Mouse (Mus musculus) gastrocnemius, postnatal 10 days (tissue): Measurements from ENCODE around the gene Smyd1. TPM values are rescaled to one million over a fixed set of nuclear protein-coding genes. Genes with fewer than 3 reads are reported as not detected.

Experiments used
- DNase-seq: peaks from one replicate; pipeline ENCODE4 v3.0.0; 2021; ENCODE audit warnings: mixed read lengths
- microRNA-seq, 2 experiments: library from miRNA; unstranded; fragments of <30 nt; microRNA quantifications; one replicate each; pipeline ENCODE4 v1.2.0; 2021
- total RNA-seq, 2 experiments: library from RNA; stranded (reverse); gene quantifications; 2 replicates each; pipeline ENCODE4 v1.2.3; 2021

Gene Smyd1
- total RNA-seq, 2 experiments from 2014 or later = 196 to 220 TPM

DNA sequence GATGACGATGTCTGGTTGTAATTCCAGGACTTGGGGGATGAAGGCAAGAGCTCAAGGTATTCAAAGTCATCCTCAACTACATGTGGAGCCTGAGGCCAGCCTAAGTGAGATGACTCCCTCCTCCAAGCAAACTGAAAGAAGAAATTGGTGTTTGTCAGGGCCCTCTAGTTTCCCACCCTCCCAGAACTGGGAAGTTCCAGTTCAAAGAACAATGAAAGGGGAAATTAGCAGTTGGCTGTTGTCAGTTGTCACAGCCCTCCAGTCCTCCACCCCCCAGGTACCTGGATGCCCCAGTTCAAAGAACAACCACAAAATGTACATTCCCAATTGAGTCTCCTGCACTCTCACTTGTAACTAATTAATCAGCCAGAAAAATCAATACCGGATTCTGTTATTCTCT is 113.3 kb downstream of the Smyd1 start:
- DNase-seq = no peak

DNA sequence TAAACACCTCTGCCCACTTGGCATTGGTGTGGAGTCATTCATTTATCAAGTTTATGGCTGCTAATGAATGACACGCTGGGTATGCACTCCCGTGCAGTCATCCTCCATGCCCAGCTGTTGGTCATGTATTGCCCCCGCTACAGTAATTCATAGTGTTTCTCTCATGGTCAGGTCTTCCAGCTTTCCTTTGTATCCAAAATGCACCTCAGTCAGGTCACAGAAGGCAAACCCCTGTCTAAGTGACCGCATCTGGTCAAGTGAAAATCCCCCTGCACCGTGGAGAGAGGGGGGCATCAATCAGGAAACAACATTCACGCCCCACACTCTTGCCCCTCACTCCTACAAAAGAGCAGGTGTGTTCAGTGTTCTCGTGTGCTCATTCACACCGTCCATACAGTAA is 117.9 kb downstream of the Smyd1 start:
- DNase-seq = no peak

DNA sequence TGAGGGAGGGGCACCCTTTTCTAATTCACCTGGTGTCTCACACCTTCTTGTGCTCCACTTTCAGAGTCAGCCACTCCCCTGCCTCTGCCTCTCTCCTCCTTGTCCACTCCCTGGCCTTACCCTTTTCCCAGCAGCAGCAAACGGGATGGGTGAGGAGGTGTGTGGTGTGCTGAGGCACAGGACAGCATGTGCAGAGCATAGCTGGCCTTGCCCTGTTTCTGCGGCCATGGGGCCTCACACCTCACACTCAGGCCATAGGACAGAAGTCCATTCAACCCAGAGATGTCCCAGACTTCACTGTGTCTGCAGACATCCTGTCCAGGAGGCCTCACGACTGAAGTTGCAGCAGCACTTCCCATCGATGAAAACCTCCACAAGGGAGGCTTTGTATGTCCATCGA is 118.4 kb downstream of the Smyd1 start:
- DNase-seq = no peak

DNA sequence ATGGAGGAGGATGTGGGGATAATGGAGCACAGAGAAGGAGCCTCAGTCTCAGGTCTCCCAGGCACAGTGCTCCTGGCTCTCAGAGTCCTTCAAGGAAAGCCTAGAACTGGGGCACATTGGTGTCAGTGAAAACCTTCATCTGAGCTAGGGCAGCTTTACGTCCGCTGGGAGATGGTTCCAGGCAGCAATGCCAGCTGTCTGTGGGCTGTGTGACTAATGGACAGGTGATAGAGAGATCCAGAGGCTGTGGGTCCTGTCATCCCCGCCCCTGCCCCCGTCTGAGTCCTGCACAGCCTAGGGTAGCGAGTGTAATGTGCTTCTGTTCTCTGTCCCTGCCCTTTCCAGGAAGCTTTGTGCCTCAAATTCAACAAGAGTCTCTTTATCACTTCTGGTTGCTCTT is 120.1 kb downstream of the Smyd1 start:
- no peak for DNase-seq

DNA sequence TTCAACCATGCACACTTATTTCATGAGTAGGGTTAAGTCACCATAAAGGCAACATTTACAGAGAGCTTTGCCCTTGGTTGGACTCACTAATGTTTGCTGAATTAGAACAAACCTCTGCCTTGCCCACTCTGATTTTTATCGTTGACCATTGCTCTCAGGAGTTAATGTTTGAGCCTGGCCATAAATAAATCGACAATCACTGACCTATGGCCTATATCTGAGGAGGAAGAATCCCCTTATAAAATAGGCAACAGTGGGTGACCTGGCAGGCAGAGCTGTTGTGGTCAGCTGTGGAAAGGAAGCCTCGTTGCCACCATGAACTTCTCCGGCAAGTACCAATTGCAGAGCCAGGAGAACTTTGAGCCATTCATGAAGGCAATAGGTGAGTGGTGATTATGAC is 122.4 kb downstream of the Smyd1 start, which contains the start of gene Fabp1:
Fabp1 (plus strand) TSS at position 216 of the 400 bp plus-strand sequence.
- DNase-seq = no peak

DNA sequence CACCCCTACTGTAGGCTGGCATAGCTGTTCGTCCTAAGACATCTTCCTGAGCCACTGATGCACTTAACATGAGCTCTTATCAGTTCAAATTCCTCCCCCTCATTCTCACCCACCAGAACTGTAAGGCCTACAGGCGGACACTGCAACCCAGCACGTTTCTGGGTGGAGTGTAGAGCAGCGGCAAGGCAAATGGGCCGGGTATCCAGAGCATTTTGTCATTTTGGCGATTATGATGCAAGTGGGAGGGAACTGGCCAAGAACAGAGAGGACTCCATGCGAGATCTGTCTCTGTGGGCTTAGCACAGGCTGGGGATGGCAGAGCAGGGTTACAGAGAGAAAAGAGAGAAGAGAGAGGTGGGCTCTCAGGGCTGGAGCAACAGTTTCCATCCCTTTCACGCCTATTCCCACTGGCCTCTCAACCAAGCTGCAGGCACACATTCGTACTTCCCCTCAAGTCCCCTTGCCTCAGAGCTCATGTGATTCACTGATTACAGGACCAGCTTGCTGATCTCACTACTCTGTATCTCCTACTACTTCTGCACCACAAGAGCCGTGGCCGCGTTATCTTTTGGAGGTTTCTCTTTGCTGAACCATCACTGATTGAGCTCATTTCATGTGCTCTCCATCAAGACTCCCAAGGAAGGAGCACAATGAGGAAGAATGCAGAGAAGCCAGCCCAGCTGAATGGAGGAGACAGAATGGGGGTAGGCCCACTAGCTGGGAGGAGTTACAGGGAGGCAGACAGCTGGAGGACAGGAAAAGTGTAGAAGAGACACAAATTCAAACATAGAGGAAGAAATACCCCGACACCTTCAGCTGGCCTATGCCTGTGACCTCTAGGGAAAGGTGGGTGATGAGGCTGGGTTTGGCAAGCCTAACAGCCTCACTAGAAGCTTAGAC is 124.1 kb downstream of the Smyd1 start:
- no peak for DNase-seq

DNA sequence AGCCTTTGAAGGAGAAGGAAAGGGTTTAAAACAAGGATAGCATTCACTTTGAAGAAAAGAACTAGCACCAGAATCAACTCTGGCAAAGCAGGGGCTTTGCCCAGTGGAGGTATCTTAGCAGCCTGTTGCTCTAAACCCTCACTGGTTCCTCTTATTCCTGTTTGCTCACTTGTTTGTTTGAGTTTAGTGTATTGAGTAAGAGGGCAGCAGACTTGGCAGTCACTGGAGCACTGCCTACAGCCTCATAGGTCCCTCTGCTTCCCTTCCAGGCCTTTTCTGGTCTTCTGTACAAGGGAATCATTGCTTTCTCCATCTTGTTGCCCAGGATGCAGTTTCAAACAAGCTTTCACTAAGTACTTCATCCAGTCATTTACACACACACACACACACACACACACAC is 125.9 kb downstream of the Smyd1 start:
- DNase-seq = no peak

DNA sequence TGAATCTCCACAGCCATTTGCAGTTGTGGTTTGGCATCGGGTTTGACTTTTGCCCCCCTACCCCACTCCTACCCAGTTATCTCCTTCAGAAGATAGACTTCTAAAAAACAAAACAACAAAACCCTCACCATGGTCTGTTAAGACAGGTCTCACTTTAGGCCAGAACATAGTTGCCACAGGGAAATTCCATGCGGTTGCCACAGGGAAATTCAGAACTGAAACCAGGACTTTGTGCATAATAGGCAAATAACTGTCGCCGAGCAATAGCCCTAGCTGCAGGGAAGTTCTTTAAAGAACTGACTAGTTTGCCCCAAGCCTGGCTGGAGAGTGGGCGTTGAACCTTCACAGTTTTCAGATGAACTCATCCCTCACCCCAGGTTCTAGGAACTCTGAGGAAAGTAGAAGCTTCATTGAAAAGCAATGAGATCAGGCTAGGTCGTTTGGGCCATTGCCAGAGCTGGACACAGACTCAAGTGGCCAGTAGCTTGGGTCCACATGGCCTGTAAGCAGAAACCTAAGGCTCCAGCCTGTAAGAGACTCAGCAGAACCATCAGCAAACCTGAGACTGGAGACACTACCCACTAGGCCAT is 128.8 kb downstream of the Smyd1 start:
- DNase-seq = no peak

DNA sequence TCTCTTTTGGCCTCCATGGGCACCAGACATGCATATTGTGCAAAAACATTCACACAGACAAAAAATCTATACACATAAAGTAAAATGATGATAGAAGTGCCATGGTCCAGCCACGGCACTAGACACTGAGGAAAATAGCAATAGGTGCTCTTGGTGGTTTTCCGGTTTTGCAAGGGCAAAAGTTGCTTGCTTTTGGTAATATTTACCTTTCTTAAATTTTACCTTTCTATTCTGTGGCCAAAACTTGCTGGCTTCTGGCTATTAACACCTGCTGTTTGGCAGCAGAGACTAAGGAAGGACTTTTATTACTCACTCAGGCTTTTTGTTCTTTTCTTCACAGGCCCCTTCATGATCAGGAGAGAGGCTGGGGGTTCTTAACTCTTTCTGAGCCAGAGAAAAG is 131.5 kb downstream of the Smyd1 start:
- DNase-seq = no peak

DNA sequence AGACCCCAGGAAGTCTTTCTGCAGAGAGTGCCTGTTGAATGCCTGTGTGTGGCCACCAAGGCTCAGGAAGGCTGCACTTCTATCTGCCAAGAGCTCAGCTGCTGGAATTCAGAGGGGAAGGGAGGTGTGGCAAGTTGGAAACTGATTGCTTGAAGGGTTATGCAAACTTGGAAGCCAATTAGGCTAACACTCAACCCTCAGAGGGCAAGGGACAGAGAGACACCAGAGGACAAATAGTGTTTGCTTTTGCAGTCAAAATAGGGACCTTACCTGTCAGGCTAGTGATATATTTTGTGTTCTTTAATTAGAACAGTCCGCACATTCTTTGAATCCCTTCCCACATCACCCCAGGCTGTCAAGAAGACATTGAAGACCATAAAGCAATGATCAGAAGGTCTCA is 132.5 kb downstream of the Smyd1 start:
- no peak for DNase-seq

DNA sequence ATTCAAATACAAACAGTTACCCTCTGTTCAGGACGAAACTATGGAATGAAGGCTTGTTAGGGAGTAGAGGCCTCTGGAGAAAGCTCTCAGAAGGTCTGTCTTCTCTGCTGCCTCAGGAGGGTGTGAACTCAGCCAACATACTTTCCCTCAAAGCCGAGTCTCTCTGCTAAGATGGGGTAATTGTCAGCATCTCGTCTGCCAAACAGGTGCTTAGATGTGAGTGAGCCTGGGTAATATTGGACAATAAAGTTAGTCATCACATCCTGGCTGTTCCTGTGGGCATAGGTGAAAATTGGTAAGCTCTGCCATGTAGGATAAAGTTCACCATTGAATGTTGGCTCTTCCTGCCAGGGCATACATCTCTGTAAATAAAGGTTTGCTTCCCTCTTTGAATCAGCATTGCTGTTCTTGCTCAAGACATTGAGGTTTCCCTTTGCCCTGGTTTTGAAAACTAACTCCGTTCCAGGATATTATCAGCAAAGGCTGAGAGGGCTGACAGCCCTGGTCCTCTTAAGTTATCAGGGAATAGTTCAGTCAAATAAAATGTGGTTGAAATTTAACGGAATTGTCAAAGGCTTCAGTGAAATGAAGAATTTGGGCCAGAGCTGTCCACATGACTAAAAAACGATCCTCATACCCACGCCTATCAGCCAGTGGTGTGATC is 137.0 kb downstream of the Smyd1 start:
- no peak for DNase-seq

DNA sequence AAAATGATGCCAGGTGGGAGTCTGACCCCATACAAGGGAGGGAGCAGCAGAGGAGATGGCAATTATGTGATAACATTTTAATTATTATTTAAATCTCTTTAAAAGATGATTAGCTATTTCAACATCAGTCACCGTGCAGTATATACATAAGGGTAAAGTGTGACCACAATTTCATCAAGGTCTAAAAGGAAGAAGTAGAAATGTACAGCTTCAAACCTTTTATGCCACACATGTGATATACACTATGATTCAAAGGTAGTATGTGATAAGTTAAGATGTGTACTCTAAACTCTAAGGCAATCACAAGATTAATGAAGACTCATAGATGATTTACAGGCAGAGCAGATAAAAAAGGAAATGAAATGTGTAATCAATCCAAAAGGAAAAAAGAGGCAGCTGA is 141.4 kb downstream of the Smyd1 start:
- no peak for DNase-seq

DNA sequence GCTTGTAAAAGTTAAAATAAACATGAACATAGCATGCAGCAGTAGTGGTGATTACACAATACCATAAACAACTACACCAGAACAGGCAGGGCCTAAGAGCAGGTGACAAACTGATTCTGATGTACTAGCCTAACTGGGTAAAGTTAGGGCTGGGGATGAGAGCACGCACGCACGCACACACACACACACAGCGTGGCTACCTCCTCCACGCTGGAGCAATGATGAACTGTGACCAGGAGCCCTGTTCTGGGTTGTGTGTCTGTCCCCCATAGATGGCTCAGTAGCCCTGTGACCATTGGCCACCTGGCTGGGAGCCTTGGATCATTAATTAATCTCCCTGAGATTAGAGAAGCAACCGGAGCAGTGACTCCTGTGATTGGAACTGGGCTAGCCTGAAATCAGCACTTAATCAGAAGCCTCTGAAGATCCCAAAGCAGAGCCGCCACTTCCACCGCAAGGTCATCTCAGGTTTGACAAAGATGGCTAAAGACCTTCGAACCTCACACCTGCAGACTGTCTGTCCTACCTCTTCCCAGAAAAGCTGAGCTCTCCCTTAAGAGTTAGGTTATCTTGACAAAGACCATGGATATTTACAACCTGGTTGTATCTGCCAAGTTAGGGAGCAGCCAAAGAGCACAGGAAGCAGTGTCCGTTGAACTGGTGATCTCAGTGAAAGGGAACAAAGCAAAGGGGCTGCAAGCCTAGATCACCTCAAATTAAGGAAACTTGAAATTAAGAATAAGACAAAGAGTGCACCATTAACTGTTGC is 149.0 kb downstream of the Smyd1 start:
- DNase-seq = no peak

DNA sequence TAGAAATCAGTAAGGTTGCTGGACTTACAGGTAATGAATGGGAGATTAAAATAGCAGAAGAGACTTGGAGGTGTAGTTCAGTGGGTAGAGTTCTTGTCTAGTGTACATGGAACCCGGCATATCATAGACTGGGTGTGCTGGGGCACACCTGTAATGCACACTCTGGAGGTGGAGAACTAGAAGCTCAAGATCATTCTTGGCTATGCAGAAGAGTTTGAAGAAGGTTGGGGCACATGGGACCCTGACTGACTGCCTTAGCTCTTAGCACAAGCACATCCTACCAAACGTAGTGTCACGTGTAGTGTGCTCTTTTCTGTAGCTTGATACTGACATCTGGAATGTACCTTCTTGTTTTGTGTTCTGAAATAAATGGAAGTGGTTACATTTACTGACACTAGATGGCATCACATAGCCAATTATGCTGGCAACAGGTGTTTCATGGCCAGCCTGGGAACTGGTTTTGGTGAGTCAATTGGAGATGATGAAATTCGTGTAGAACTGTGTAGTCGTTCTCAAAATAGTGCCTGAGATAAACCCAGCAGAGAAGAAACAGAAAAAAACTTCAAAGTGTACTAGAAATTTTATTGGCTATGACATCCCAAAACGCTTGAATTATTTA is 155.4 kb downstream of the Smyd1 start:
- no peak for DNase-seq

DNA sequence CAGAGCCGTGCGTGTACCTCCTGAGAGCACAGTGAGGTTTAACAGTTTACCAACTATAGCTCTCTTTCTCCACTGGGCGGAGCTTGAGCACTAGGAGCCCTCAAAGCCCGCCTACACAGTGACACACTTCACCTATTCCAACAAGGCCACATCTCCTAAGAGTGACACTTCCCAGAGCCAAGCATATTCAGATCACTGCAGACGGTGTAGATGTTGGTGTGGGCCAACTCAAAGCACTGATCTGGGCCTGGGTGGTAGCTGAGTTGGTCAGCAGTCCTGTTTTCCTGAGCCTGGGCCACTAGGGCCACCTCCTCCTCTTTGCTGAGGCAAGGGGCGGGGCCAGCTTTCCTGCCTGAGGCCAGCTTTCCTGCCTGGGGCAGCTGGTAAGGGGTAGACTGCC is 157.6 kb downstream of the Smyd1 start:
- DNase-seq = peak; percentile 9

Small RNAs within 50 kb of the gene (microRNA-seq; reads per million reads assigned to microRNA genes)
- gene Mir8112 = 8.3 to 12.4 reads per million in 2 experiments

Other genes starting within 250 kb of the Smyd1 start
- gene Thnsl2, start 177.8 kb downstream of the Smyd1 start, total RNA-seq = 1 to 10 TPM; 7.8 to 8.5 TPM
- gene Fabp1, start 122.4 kb downstream of the Smyd1 start, total RNA-seq = under 1 TPM in 1 of 2 experiments, not detected in 1; 0.70 TPM
- gene Krcc1, start 50.6 kb downstream of the Smyd1 start, total RNA-seq = 10 to 100 TPM; 32.9 to 33.5 TPM
- under 1 TPM in 1 of 2 experiments, not detected in 1; 0.18 TPM for gene Cd8b1, start 555 bp upstream of the Smyd1 start, total RNA-seq
- under 1 TPM; 0.14 to 0.20 TPM for gene Cd8a, start 51.2 kb upstream of the Smyd1 start, total RNA-seq
- gene Rmnd5a, start 118.4 kb upstream of the Smyd1 start, total RNA-seq = 10 to 100 TPM; 58.0 to 61.9 TPM
- 10 to 100 TPM; 20.5 to 22.9 TPM for gene Rnf103, start 171.7 kb upstream of the Smyd1 start, total RNA-seq
- 10 to 100 TPM; 41.7 to 53.2 TPM for gene Chmp3, start 221.6 kb upstream of the Smyd1 start, total RNA-seq